Mouse (Mus musculus) lung, embryonic 16.5 days (tissue): ENCODE data around the gene H2-M10.6. TPM values are rescaled to one million over a fixed set of nuclear protein-coding genes. Genes with fewer than 3 reads are reported as not detected.
"Not testable (repeated sequence)": the region's sequence is repeated elsewhere in the genome, so short reads cannot be mapped to it uniquely, and the experiment has no call there.

Experiments used
- ATAC-seq: fragments of 200-750 bp; cut with Nextera tagmentation; 2 replicates; pipeline ENCODE4 v1.8.0; 2017; ENCODE audit warnings: low read depth, mild to moderate bottlenecking, moderate library complexity
- H3K27ac ChIP-seq: fragments of 300-500 bp; sonication (generic); 2 replicates; pipeline ENCODE4 v1.5.1; 2014; ENCODE audit warnings: mild to moderate bottlenecking, control low read depth, low read length
- H3K27me3 ChIP-seq: fragments of 300-500 bp; sonication (generic); 2 replicates; pipeline ENCODE4 v1.6.1; 2014; ENCODE audit warnings: low read depth, low read length, mixed read lengths; ENCODE audit not compliant: control insufficient read depth, insufficient read depth
- H3K36me3 ChIP-seq: fragments of 300-500 bp; sonication (generic); 2 replicates; pipeline ENCODE4 v1.6.1; 2014; ENCODE audit warnings: low read length; ENCODE audit not compliant: control insufficient read depth, insufficient read depth
- H3K4me1 ChIP-seq: fragments of 300-500 bp; sonication (generic); replicated peaks from 2 replicates; pipeline ENCODE4 v1.6.1; 2014; ENCODE audit warnings: low read length, mixed read lengths; ENCODE audit not compliant: control insufficient read depth, insufficient read depth
- H3K4me2 ChIP-seq: fragments of 300-500 bp; sonication (generic); 2 replicates; pipeline ENCODE4 v1.6.1; 2014; ENCODE audit warnings: low read depth, low read length, control low read depth
- H3K4me3 ChIP-seq: fragments of 300-500 bp; sonication (generic); 2 replicates; pipeline ENCODE4 v1.5.1; 2014; ENCODE audit warnings: mild to moderate bottlenecking, low read length, control low read depth
- H3K9ac ChIP-seq: fragments of 300-500 bp; sonication (generic); 2 replicates; pipeline ENCODE4 v1.6.1; 2014; ENCODE audit warnings: low read length, control low read depth
- H3K9me3 ChIP-seq: fragments of 300-500 bp; sonication (generic); 2 replicates; pipeline ENCODE4 v1.6.1; 2016; ENCODE audit warnings: low read length; ENCODE audit not compliant: control insufficient read depth
- WGBS: fragments of 180-500 bp; shearing (Covaris S2); extraction: QIAGEN DNeasy Blood & Tissue Kit; methylation state at CpG from one replicate; pipeline ENCODE4 v1.1.7; 2014; 5-methylcytosine and 5-hydroxymethylcytosine counted together
- polyA plus RNA-seq: library from polyadenylated mRNA; unstranded; fragments of >200 nt; fragmentation: Nextera tagmentation; extraction: Ambion mirVana; gene quantifications from 2 replicates; pipeline ENCODE4 v1.2.1, GENCODE M21; 2015

H2-M10.6 gene
- polyA plus RNA-seq, result not detected in 2 replicates

DNA sequence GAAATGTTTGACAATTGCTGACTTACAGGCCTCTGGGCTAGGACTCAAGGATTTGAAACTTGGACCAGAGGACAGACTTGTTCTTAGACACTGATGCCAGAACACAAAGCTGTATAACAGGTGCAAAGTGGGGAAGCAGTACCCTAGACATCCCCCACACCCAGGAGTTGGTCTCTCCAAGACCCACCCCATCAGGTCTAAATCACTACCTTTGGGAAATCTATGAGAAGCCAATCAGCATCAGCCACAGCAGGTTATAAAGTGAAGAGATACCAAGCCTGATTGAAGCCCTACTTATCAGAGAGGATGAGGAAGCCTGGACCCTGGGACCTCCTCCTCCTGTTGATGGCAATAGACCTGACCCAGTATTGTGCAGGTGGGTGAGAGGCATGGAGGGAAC, at the start of gene H2-M10.6:
H2-M10.6 (plus strand) TSS at position 301 of the 400 bp plus-strand sequence.
- H3K4me1 ChIP-seq, result no peaks in the 10 kb centered on the region
- H3K4me2 ChIP-seq, result no peak within 1 kb of the TSS
- H3K27me3 ChIP-seq, result no peaks in the 10 kb centered on the region
- no peaks in the 10 kb centered on the region for H3K36me3 ChIP-seq
- no peaks in the 10 kb centered on the region for H3K9me3 ChIP-seq
- no peak within 1 kb of the TSS for H3K4me3 ChIP-seq
- H3K9ac ChIP-seq, result no peak within 1 kb of the TSS
- ATAC-seq, result no peak
- no peak within 1 kb of the TSS for H3K27ac ChIP-seq

DNA sequence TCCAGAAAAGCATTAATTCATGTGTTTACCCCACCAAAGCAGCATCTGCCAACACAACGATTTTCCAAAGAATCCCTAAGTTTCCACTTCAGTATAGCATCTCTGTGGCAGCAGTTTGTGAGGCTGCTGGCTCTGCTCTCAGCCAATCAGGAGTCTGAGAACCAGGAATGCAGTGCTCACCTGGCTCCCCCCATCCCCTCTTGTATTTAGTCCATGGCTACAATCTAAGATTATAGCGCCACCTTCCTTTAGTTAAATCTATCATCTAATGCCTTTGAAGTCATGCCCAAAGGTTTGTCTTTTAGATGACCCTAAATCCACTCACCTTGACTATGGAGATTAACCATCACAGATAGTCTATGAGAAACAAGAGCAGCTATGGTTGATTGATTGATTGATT, 48.2 kb upstream of the H2-M10.6 start:
- Histone ChIP-seq H3K4me2 (no peak overlapping the region), H3K36me3 (no peaks in the 10 kb centered on the region), H3K9me3 (no peaks in the 10 kb centered on the region), H3K9ac (no peak overlapping the region), H3K27ac (no peak overlapping the region), H3K4me3 (no peak overlapping the region), H3K27me3 (no peaks in the 10 kb centered on the region), H3K4me1 (no peaks in the 10 kb centered on the region)
- 47% methylated on average over 2 of the region's 2 CpGs for WGBS
- ATAC-seq, result no peak

DNA sequence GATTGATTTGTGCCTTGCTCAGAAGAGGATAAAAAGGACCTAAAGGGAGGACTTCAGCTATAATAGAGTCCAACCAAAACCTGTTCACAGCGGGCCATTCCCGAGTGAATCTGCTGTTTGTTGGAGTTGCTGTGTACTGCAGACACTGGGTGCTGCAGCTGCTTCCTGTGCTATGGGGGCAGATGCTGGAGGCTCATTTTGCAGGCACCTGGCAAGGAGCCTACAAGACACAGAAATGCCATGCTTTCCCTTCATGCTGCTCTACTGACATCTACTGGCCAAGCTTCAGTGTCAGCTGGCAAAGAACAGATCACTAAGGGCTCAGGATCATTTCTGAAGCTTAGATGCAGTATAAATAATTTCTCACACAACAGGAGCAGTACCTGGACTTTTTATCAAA, 47.7 kb upstream of the H2-M10.6 start:
- not testable (repeated sequence) for H3K9ac ChIP-seq, H3K27ac ChIP-seq, H3K4me2 ChIP-seq, H3K27me3 ChIP-seq, H3K36me3 ChIP-seq, H3K4me3 ChIP-seq, ATAC-seq, H3K4me1 ChIP-seq, H3K9me3 ChIP-seq
- WGBS, result 22% methylated on average over 2 of the region's 2 CpGs

DNA sequence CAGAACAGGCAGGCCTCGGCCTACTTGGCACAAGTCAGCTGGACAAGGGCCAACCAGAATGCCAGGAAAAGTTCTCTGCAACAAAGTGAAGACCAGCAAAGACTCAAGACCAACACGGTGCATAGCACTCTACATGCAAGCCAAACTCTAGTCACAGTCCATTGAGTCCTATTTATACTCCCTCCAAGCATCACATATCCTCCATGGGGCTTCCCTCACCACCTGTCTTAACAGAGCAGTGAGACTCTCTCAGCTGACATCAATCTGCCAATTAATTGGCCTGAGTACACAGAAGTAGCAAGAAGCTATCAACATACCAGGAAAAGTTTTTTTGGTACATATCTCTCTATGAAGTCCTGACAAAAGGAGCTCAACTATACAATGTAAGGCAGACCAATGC, 46.6 kb upstream of the H2-M10.6 start:
- not testable (repeated sequence) for ATAC-seq, H3K4me3 ChIP-seq
- 58% methylated on average over 2 of the region's 2 CpGs for WGBS

DNA sequence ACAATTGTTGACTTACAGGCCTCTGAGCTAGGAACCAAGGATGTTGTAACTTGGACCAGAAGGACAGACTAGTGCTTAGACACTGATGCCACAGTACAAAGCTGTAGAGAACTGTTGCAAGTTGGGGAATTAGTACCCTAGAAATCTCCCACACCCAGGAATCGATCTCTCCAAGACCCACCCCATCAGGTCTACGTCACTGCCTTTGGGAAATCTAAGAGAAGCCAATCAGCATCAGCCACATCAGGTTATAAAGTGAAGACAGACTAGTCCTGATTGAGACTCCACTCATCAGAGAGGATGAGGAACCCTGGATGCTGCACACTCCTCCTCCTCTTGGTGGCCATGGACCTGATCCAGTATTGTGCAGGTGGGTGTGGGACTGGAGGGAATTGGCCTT, 39.4 kb upstream of the H2-M10.6 start, which contains the start of gene H2-M10.5:
H2-M10.5 (plus strand) TSS at position 301 of the 400 bp plus-strand sequence.
- 94% methylated on average over 2 of the region's 2 CpGs for WGBS
- H3K9me3 ChIP-seq, ATAC-seq, H3K4me3 ChIP-seq, H3K36me3 ChIP-seq, H3K4me2 ChIP-seq, H3K27me3 ChIP-seq, H3K4me1 ChIP-seq, H3K9ac ChIP-seq, H3K27ac ChIP-seq: not testable (repeated sequence)

More for the DNA sequence above, 46.6 kb upstream of the H2-M10.6 start:
- H3K9me3 ChIP-seq, H3K4me2 ChIP-seq, H3K27ac ChIP-seq, H3K36me3 ChIP-seq, H3K4me1 ChIP-seq, H3K9ac ChIP-seq, H3K27me3 ChIP-seq: not testable (repeated sequence)

DNA sequence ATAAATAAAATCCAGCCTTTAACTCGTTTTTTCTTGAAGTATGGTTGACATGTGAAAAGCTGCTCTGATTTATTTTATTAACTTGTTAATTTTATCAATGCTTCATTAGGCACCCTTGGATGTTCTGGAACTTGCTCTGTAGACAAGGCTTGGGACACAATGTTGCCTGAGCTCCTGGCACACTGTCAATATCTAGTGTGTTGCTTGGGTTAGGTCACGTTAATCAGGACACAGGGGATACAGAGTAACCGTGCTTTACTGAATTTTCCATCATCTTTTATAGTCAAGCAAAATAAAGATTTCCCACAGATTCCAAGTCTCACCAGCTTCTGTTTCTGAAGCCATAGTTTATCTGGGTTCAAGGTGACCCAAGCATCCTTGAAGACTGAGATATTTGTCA, 30.4 kb upstream of the H2-M10.6 start:
- H3K4me2 ChIP-seq, result no peak overlapping the region
- H3K27me3 ChIP-seq, result no peaks in the 10 kb centered on the region
- WGBS, result 50% methylated on average over 3 of the region's 3 CpGs
- H3K27ac ChIP-seq, result no peak overlapping the region
- no peak overlapping the region for H3K4me3 ChIP-seq
- H3K36me3 ChIP-seq, result no peaks in the 10 kb centered on the region
- no peaks in the 10 kb centered on the region for H3K9me3 ChIP-seq
- no peaks in the 10 kb centered on the region for H3K4me1 ChIP-seq
- no peak overlapping the region for H3K9ac ChIP-seq
- ATAC-seq, result no peak

DNA sequence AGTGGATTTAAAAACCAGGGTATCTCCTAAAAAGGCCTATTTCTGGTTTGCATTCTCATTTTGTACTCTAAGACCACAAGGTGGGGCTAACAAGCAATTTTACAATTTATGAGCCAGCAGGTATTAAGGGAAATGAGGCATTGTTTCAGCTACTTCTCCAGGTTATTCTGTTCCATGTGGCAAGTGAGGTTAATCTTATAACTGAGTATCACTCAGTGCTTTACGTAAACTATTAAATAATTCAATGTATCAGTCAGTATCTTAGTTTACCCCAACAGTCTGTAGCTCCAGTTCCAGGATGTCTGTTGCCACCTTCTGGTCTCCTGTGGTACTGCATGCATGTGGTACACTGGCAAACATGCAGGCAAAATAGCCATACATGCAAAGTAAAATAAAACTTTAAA, 25.5 kb upstream of the H2-M10.6 start:
- 0 out of 2 replicates have a peak, but pooled peaks have one; percentile 26 for ATAC-seq
- H3K27me3 ChIP-seq, H3K9ac ChIP-seq, H3K4me1 ChIP-seq, H3K36me3 ChIP-seq, H3K9me3 ChIP-seq, H3K27ac ChIP-seq, H3K4me2 ChIP-seq, H3K4me3 ChIP-seq: not testable (repeated sequence)
- 35% methylated on average over 1 of the region's 1 CpGs for WGBS

DNA sequence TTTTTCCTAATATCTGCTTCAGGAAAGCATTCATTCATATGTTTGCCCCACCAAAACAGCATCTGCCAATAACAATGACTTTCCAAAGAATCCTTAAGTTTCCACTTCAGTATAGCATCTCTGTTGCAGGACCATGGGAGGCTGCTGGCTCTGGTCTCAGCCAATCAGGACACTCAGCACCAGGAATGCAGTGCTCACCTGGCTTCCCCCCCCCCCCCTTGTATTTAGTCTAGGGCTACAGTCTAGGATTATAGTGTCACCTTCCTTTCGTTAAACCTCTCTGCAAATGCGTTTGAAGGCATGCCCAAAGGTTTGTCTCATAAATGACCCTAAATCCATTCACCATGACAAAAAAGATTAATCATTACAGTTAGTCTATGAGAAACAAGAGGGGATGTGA, 23.6 kb upstream of the H2-M10.6 start:
- Histone ChIP-seq H3K4me1 (no peaks in the 10 kb centered on the region), H3K9ac (no peak overlapping the region), H3K27ac (no peak overlapping the region), H3K36me3 (no peaks in the 10 kb centered on the region), H3K4me2 (no peak overlapping the region), H3K9me3 (no peaks in the 10 kb centered on the region), H3K4me3 (no peak overlapping the region), H3K27me3 (no peaks in the 10 kb centered on the region)
- no peak for ATAC-seq
- 71% methylated on average over 2 of the region's 2 CpGs for WGBS

DNA sequence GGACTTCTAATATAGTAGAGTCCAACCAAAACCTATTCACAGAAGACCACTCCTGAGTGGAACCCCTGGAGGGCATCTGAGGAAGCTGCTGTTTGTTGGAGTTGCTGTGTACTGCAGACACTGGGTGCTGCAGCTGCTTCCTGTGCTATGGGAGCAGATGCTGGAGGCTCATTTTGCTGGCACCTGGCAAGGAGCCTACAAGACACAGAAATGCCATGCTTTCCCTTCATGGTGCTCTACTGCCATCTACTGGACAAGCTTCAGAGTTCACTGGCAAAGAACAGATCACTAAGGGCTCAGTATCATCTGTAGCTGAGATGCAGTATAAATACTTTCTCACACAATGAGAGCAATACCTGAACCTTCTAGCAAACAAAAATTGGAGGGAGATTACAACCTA, 23.2 kb upstream of the H2-M10.6 start:
- not testable (repeated sequence) for H3K27ac ChIP-seq, H3K9ac ChIP-seq, H3K4me2 ChIP-seq, H3K4me3 ChIP-seq, H3K4me1 ChIP-seq, H3K36me3 ChIP-seq, H3K9me3 ChIP-seq, H3K27me3 ChIP-seq, ATAC-seq

DNA sequence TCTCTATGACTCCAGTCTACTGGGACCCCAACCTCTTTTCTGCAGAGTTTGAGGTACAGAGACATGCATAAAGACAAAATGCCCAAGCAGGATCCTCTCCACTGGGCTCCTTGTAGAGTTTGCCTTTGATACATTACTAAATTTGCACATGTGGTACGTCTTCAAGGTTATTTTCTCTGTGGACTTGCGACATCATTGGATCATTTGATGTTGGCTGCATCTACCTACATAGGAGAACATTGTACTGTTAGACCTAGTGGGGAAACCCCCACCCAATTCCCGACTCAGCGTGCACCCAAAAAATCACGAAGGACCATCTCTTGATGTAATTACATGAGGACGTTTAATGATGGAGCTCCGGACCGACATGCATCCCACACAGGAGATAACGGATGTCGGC, 12.5 kb upstream of the H2-M10.6 start:
- H3K4me3 ChIP-seq, result no peak overlapping the region
- H3K9ac ChIP-seq, result no peak overlapping the region
- no peak overlapping the region for H3K27ac ChIP-seq
- no peaks in the 10 kb centered on the region for H3K4me1 ChIP-seq
- ATAC-seq, result no peak
- H3K27me3 ChIP-seq, result no peaks in the 10 kb centered on the region
- H3K36me3 ChIP-seq, result no peaks in the 10 kb centered on the region
- no peak overlapping the region for H3K4me2 ChIP-seq
- 56% methylated on average over 10 of the region's 10 CpGs for WGBS
- no peaks in the 10 kb centered on the region for H3K9me3 ChIP-seq
